Mouse (Mus musculus) embryo, embryonic 11 days (tissue): ENCODE data around the gene Atp6v1c2.

ENCODE experiments used
- DNase-seq: peaks from one replicate; pipeline ENCODE4 v3.0.0-alpha.2; 2015

The Atp6v1c2 gene

GRCm38 (mm10) chr12:17329259-17329658 lies at the start of gene Atp6v1c2:
Atp6v1c2 (minus strand) TSS chr12:17329359.
- no peak for DNase-seq

DNA sequence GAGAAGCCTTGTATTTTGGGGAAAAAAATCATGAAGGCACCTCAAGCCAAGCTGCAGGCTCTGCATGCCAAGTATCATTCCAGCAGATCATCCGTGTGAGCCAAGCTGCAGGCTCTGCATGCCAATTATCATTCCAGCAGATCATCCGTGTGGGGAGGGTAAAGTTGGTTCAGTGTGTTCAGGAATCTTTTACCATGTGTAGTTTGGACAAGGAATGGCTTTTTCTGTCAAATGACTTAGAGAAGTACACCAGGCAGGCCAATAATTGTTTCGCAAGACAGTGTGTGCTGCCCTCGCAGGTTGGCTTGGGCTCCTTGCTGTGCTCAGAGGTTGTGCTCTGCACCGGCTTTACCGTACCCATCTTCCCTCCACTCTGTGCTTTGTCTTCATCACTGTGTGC lies 47.4 kb upstream of the Atp6v1c2 start:
- no peak for DNase-seq

- no peak for DNase-seq
These were observed 46.1 kb upstream of the Atp6v1c2 start for GRCm38 (mm10) chr12:17375243-17375642.

DNA sequence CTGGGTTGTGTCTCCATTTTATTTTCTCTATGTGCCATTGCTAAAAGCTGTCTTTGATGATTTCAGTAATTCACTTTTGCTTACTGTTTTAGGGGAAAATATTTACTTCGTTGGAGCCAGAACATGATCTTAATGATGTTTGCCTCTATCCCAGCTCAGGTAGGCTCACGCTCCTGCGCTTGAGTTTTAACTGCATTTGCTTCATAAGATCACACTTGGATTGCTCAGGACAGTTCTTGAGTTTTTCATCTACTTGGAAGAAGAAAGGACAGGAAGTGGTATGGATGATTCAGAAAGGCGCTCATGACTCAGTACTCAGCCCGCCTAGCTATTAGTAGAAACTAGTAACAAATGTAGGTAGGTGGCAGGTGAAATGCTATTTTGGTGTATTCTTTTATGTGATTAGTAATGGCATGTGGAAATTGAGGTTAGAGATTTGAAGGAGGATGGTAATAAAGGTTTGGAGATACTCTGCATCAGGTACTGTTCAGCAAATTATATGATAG lies 44.4 kb upstream of the Atp6v1c2 start:
- no peak for DNase-seq

GRCm38 (mm10) chr12:17372696-17373095 lies 43.5 kb upstream of the Atp6v1c2 start:
- DNase-seq = no peak

DNA sequence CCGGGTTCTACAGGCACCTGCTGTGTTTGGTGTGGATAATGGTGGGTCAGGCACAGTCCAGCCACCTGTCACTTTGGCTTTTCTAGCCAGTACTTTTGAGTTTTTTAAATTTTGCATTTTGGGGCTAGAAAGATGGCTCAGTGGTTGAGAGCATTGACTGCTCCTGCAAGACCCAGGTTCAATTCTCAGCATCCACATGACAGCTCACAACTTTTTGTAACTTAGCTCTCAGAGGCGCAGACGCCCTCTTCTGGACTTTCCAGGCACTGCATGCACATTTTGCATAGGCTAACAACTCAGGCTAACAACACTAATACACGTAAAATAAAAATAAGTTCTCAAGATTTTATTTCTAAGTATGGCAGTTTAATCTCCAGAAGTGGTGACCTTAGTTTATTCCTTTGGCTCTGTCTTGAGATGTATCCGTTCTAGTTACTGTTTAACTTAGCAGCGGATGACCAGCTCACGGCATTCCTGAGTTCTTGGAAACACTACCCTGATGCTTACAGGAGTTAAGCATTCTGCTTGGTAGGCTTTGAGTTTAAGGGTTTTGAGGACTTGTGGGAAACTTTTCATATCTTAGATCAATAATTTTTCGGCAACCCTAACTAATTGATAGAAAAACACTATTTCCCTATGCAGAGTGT lies 42.6 kb upstream of the Atp6v1c2 start:
- peak; percentile 8 for DNase-seq

DNA sequence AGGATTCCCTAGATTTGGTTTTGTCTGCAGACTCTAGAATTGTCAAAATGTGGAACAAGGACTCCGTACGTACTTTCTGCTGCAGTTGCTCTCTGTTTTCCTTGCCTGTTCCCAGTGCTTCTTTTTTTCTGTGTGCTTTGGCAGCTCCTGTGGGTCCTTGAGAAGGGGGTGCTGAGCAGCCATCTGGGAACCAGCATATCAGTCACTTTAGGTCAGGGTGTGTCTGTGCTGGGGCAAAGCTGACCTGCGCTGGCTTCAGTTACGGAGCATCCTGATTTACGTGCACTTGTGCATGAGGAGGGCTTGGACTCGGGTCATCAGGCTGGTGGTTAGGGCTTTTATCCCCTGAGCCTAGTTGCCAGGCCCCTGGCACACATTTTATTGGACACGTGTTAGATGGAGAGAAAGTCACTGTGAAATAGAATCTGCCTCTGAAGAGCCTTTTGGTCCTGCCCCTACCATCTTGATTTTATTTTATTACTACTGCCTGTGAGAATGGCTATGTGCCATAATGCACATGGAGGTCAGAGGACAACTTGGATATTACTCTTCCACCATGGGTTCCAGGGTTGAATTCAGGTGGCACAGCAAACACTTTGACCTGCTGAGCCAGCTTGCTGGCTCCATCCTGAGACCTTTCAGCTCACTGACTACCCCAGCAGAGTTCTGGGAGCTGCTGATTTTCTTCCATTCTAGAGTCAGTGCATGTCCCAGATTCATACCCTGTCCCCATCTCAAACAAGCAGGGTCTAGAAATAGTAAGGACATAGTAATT lies 40.6 kb upstream of the Atp6v1c2 start:
- no peak for DNase-seq

GRCm38 (mm10) chr12:17369111-17369510 lies 40.0 kb upstream of the Atp6v1c2 start:
- DNase-seq = no peak

DNA sequence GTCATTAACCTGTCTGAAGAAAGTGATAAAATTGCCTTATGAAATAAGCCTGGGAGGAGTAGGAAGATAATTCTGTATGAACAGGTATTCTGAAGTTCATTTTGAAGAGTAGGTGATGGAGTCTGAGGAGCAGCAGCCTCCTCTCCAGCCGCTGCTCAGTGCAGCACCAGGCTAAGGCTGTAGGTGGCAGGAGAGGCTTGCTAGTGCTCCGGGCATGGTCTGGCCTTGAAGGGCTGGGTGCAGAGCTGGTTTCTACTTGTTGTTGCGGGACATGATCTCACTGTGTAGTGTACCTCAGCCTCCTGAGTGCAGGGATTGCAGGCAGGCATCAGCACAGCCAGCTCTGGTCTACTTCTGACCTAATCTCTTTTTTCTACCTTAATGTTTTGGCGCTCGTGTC lies 37.8 kb upstream of the Atp6v1c2 start:
- DNase-seq = peak; percentile 57

DNA sequence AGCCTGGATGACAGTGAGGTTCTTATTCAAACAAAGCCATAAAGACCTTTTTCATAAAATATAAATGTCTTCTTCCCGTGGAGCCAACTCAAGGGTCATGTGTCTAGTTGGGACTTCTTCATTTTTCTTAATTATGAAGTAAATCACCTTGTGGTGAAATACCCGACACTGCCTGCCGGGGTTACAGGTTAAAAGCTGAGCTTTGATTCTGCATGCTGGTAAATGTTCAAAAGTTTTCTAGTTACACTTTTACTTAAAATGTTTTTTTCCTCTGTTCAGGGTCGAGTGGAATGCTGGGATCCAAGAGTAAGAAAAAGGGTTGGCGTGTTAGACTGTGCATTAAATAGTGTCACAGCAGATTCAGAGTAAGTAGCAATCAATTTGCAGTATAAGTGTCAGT lies 33.2 kb upstream of the Atp6v1c2 start:
- DNase-seq = no peak

DNA sequence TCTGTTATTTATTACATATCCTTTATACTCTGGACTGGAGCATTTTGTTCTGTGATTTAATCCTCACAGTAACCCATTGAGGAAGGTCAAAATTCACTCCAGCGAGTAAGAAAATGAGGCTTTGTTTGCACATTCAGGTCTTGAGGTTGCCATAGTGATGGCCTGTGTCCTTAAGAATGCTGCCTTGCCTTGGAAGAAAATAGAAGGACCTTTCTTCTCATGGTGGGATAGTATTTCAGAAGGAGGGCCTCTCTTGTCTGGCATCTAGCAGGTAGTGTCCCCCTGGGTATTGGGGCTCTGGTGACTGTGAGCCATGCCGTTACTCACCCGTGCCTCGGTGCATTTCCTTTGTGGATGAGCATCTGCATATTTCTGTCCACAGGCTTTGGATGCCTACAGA lies 31.5 kb upstream of the Atp6v1c2 start:
- DNase-seq = peak; percentile 55

- no peak for DNase-seq
These were observed 30.9 kb upstream of the Atp6v1c2 start for GRCm38 (mm10) chr12:17360104-17360503.

DNA sequence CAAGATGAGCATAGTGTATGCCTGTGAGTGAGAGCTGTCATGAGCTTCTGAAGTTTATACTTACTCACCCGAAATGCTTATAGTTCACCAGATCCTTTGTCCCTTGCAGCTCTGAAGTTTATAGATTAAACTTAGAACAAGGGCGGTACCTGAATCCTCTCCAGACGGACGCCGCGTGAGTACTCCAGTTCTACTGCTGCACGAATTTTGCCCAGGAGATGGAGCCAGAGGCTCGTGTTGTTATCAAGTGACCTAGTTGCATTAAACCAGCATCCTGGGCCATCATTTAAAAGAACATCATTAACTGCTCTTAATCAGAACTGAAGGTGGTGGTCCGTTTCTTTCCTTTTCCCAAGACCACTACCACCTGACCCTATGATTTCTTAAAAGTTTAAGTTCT lies 29.8 kb upstream of the Atp6v1c2 start:
- no peak for DNase-seq

- DNase-seq = no peak
These were observed 28.6 kb upstream of the Atp6v1c2 start for GRCm38 (mm10) chr12:17357795-17358194.

- peak; percentile 24 for DNase-seq
These were observed 27.7 kb upstream of the Atp6v1c2 start for GRCm38 (mm10) chr12:17356853-17357252.

DNA sequence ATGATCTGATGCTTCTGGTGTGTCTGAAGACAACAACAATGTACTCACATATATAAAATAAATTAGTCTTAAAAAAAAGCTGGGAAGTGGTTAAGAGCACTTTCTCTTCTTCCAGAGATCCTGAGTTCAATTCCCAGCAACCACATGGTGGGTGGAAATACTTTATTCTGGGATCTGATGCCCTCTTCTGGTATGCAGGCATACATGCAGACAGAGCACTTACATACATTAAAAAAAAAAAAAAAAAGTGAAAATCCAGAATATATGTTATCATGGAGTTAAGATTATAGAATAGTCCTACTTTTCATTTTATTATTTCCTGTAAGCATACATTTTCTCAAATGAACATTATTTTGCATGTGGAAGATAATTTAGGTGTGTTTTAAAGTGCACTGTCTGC lies 20.9 kb upstream of the Atp6v1c2 start:
- DNase-seq = no peak

GRCm38 (mm10) chr12:17348048-17349036 lies 19.2 kb upstream of the Atp6v1c2 start, which contains the start of gene Nol10:
Nol10 (plus strand) TSS chr12:17348458.
- DNase-seq = peak; percentile 96

- DNase-seq = peak; percentile 30
These were observed 18.3 kb upstream of the Atp6v1c2 start for GRCm38 (mm10) chr12:17347327-17348047.

DNA sequence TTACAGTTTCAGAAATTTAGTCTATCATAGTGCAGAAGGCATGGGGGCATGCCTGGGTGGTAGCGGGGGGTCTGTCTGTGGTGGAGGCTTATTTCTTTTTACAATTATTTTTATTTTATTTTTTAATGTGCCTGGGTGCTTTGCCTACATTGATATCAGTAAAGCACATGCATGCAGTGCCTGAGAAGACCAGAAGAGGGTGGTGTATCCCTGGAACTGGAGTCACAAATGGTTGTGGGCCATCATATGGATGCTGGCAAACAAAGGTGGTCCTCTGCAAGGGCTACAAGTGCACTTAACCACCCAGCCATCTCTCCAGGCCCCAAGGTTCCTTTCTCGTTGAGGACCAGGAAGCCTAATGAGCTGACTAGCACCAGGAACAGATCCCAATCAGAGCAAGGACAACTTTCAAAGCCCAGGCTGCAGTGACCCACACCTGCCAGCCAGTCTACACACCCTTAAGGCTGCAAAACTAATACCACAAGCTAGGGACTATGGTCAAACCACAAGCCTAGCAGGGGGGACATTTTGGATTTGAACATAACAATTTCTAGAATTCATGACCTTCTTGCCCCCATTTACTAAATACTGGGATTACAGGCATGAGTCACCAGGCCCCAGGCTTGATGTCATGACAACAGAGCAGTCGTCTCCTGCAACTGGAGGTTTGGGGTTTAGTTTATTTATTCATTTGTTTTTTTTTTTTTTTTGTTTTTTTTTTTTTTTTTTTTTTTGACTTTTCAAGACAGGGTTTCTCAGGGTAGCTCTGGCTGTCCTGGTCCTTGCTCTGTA lies 10.2 kb upstream of the Atp6v1c2 start:
- no peak for DNase-seq

DNA sequence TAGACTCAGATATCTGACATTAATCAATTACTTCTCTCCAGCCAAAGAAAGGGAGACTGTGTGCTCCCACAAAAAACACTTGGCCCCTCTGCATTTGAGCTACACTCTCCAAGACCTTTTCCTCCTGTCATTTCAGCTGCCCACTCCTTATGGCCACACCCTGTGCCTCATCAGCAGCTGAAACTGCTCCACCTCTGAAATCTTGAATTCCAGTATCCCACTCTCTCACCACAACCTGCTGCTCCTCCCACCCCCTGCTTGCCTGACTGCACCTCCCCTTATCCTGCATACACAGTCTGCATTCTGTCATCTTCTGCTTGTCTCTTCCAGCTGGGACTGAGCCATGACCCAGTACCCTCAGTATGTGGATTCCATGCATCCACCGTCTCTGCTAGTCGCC lies 9.2 kb upstream of the Atp6v1c2 start:
- no peak for DNase-seq

DNA sequence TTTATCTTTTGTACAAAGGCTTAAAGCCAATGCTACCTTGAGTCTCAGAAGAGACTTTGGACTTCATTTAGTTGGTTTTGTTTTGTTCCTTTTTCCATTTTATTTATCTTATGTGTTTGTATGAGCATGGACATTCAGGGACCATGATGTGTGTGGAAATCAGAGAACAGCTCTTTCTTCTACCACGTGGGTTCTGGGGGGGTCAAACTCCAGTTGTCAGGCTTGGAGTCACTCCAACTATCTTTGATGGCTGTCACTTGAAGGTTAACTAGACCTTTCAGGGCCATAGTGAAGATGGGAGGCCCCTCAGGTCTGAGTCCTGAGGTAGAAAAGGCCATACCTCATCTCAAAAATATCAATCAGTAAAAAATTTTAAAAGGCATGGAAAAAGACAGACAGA lies 4.3 kb upstream of the Atp6v1c2 start:
- DNase-seq = no peak
